Mouse (Mus musculus): Measurements from ENCODE around the gene Pclo. TPM values are rescaled to one million over a fixed set of nuclear protein-coding genes. Genes with fewer than 3 reads are reported as not detected.
"Not testable (repeated sequence)": the region's sequence is repeated elsewhere in the genome, so short reads cannot be mapped to it uniquely, and the experiment has no call there.

Gene Pclo
- polyA plus RNA-seq, 1 experiment: 62.4 TPM

DNA sequence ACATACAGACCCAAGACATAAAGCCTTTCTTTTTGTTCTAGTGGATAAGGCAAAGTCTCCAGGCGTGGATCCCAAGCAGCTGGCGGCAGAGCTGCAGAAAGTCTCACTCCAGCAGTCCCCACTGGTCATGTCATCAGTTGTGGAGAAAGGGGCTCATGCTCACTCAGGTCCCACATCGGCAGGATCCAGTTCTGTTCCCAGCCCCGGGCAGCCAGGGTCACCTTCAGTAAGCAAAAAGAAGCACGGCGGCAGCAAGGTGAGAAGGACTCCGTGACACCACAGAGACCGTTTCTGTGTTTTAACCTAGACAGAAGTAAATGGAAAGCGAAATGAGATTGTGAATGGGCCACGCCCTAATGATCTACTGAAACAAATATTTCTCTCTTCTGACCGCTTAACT lies 252.0 kb downstream of the Pclo start:
- 95% methylated on average over 11 of the region's 11 CpGs for WGBS
- TF ChIP-seq CTCF (IDR thresholded peaks at IDR 0.05; ENCODE audit: borderline replicate concordance, insufficient read depth, low read depth, low read length) (no peak), POLR2A (IDR thresholded peaks at IDR 0.05; ENCODE audit: borderline replicate concordance, insufficient read depth, low read length) (no peak)
- Histone ChIP-seq H3K4me1 (ENCODE audit: control insufficient read depth, insufficient read depth, low read length) (no peaks in the 10 kb centered on the region), H3K27me3 (ENCODE audit: control insufficient read depth, insufficient read depth, low read length) (no peaks in the 10 kb centered on the region), H3K4me3 (replicated peaks; ENCODE audit: insufficient read depth, low read depth, low read length) (no peak overlapping the region), H3K27ac (ENCODE audit: insufficient read depth, low read length) (no peak overlapping the region)
- DNase-seq: no peak

DNA sequence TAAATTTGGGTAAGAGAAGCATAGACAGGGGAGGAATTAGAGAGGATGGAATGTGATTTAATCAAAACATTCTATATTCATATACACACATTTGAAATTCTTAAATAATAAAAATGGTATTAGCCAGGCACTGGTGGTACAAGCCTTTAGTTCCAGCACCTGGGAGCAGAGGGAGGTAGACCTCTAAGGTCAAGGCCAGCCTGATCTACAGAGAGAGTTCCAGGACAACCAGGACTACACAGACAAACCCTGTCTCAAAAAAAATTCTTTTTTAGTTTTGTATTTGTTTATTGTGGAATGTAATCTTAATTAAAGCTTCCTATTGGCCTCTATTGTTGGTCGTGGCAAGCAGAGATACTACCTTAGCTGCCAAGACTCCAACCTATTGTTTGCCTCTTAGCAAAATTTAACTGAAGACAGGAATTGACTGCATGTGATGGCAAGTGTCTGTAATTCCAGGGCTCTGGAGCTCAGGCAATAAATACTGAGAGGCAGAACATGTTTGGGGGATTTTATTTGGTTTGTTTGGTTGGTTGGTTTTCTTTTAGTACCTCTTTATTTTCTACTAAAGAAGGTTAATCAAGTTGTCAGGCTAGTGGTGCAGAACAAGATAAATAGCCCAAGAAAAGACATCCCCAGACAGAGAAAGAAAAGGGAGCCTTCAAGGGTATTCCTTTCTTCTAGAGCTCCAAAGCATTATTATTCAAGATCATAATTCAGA lies 267.8 kb downstream of the Pclo start:
- Histone ChIP-seq H3K4me1 (ENCODE audit: control insufficient read depth, insufficient read depth, low read length) (no peaks in the 10 kb centered on the region), H3K4me3 (replicated peaks; ENCODE audit: insufficient read depth, low read depth, low read length) (no peak overlapping the region), H3K27me3 (ENCODE audit: control insufficient read depth, insufficient read depth, low read length) (no peaks in the 10 kb centered on the region), H3K27ac (ENCODE audit: insufficient read depth, low read length) (no peak overlapping the region)
- no peak for TF ChIP-seq POLR2A (IDR thresholded peaks at IDR 0.05; ENCODE audit: borderline replicate concordance, insufficient read depth, low read length)
- TF ChIP-seq CTCF (IDR thresholded peaks at IDR 0.05; ENCODE audit: borderline replicate concordance, insufficient read depth, low read depth, low read length): no peak
- no peak for DNase-seq
- 38% methylated on average over 1 of the region's 1 CpGs for WGBS

DNA sequence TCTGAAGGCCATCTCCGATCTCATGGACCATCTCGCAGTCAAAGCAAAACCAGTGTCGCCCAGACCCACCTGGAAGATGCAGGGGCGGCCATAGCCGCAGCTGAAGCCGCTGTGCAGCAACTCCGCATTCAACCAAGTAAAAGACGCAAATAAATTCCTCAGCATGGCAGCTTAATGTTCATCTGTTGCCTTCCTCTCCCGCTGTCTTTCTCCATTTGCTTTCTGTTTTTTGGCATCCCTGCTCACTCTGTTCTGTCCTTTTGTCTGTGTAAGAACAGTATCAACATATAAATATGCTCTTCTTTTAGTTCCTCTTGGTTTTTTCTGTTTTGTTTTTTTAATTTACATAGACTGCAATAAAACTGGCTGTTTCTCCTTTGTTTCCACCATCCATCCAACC lies 279.2 kb downstream of the Pclo start:
- Histone ChIP-seq H3K4me3 (replicated peaks; ENCODE audit: insufficient read depth, low read depth, low read length) (no peak overlapping the region), H3K27ac (ENCODE audit: insufficient read depth, low read length) (no peak overlapping the region), H3K4me1 (ENCODE audit: control insufficient read depth, insufficient read depth, low read length) (no peaks in the 10 kb centered on the region), H3K27me3 (ENCODE audit: control insufficient read depth, insufficient read depth, low read length) (no peaks in the 10 kb centered on the region)
- DNase-seq: peak; percentile 30 to 55
- TF ChIP-seq POLR2A (IDR thresholded peaks at IDR 0.05; ENCODE audit: borderline replicate concordance, insufficient read depth, low read length) (no peak), CTCF (IDR thresholded peaks at IDR 0.05; ENCODE audit: borderline replicate concordance, insufficient read depth, low read depth, low read length) (no peak)
- 66% methylated on average over 9 of the region's 9 CpGs for WGBS

DNA sequence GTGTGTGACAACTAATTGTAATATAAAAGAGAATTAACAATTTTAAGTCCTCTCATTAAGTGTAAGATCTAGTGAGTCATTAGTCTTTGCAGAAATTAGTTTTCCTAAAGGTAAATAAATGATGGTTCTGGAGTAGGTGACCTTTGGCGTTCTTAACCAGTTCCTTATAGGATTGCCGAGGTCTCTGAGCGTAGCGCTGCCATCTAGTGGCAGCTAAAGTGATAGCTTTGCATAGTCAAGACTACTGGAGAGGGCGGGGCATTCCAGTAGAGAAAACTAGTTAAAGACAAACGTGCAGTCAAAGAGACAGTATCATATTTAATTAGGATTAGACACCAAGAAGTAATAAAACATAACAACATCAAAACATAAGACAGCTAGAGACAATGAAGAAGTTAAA lies 292.4 kb downstream of the Pclo start:
- TF ChIP-seq CTCF (IDR thresholded peaks at IDR 0.05; ENCODE audit: borderline replicate concordance, insufficient read depth, low read depth, low read length): peak; percentile 69
- no peak for TF ChIP-seq POLR2A (IDR thresholded peaks at IDR 0.05; ENCODE audit: borderline replicate concordance, insufficient read depth, low read length)
- Histone ChIP-seq H3K4me1 (ENCODE audit: control insufficient read depth, insufficient read depth, low read length) (no peaks in the 10 kb centered on the region), H3K27ac (ENCODE audit: insufficient read depth, low read length) (no peak overlapping the region), H3K27me3 (ENCODE audit: control insufficient read depth, insufficient read depth, low read length) (no peaks in the 10 kb centered on the region), H3K4me3 (replicated peaks; ENCODE audit: insufficient read depth, low read depth, low read length) (no peak overlapping the region)
- WGBS: 8% methylated on average over 6 of the region's 6 CpGs
- DNase-seq: peak; percentile 55 to 56

DNA sequence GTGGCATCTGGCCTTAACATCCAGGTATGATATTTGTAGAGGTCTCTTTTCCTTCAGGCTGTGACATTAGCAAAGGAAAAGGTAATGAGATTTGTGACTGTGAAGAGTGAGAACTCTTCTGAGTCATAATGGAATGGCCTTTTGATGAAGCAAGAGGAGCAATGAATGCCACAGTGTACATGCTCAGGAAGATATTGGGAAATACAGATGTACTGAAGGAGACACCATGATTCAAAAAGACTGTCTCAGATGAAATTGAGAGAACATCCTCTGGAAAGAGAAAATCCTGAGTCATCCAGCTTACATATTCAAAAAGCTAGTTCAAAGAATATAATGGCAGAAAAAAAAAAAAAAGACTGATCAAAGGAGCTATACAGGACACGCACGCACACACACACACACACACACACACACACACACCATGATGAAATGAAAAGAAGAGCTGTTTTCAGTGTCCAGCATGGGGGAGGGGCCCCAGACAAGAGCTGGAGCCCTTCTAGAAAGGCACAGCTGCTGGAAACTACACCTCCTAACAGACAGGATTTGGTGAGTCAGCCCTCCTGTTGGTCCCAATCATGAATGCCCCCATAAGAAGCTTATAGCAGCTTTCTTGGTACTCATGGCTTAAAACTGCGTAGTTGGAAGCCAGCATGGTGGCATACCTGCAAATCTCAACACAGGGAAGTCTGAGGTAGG lies 318.6 kb downstream of the Pclo start:
- peak; percentile 26 to 31 for DNase-seq
- peak overlapping the region; percentile 81; the same call in 1 of the 2 replicates for H3K27ac ChIP-seq (ENCODE audit: insufficient read depth, low read length)
- H3K27me3 ChIP-seq (ENCODE audit: control insufficient read depth, insufficient read depth, low read length): no peaks in the 10 kb centered on the region
- H3K4me1 ChIP-seq (ENCODE audit: control insufficient read depth, insufficient read depth, low read length): peaks cover 4% of the 10 kb centered on the region
- TF ChIP-seq POLR2A (IDR thresholded peaks at IDR 0.05; ENCODE audit: borderline replicate concordance, insufficient read depth, low read length): no peak
- no peak for TF ChIP-seq CTCF (IDR thresholded peaks at IDR 0.05; ENCODE audit: borderline replicate concordance, insufficient read depth, low read depth, low read length)
- no peak overlapping the region for H3K4me3 ChIP-seq (replicated peaks; ENCODE audit: insufficient read depth, low read depth, low read length)
- 79% methylated on average over 3 of the region's 3 CpGs for WGBS

DNA sequence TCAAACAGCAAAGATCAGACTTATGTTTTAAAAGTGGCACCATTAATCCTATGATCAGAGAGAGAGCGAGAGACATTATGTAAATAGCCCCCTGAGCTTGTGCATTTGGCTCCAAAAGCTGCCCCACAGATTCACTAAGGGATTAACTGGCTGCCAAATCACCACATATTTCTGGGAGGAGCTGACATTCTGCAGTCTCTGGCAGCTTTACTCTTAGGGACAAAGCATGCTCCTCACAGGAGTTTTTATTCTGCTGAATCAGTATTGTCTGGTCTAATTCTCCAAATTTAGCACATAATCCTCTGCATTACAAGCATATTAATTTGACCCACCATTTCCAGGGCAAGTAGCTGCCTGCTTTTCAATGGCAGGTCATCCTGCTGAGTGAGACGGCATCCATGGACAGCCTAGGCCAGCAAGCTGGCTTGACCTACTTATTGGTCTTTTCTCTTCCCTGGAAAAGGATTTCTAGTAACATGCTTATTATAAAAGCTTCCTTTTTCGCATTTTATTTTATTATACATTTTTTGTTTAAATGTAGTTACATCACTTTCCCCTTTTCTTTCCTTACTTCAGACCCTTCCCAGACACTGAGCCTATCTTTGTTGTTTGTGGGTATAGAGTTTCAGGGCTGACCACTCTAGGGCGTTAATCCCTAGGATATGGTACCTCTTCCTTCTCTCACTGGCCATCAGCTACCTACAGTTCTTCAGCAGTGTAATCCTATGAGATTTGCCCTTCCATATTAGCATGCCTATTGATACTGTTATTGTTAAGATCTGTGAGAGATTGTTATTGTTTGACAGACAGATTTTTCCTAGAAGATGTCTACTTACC lies 319.7 kb downstream of the Pclo start:
- WGBS: 32% methylated on average over 4 of the region's 4 CpGs
- H3K4me1 ChIP-seq (ENCODE audit: control insufficient read depth, insufficient read depth, low read length): peaks cover 4% of the 10 kb centered on the region
- no peak overlapping the region for H3K4me3 ChIP-seq (replicated peaks; ENCODE audit: insufficient read depth, low read depth, low read length)
- peak; percentile 44 to 82 for DNase-seq
- H3K27ac ChIP-seq (ENCODE audit: insufficient read depth, low read length): peak overlapping the region; percentile 54; the same call in 1 of the 2 replicates
- TF ChIP-seq CTCF (IDR thresholded peaks at IDR 0.05; ENCODE audit: borderline replicate concordance, insufficient read depth, low read depth, low read length) (no peak), POLR2A (IDR thresholded peaks at IDR 0.05; ENCODE audit: borderline replicate concordance, insufficient read depth, low read length) (no peak)
- H3K27me3 ChIP-seq (ENCODE audit: control insufficient read depth, insufficient read depth, low read length): no peaks in the 10 kb centered on the region

DNA sequence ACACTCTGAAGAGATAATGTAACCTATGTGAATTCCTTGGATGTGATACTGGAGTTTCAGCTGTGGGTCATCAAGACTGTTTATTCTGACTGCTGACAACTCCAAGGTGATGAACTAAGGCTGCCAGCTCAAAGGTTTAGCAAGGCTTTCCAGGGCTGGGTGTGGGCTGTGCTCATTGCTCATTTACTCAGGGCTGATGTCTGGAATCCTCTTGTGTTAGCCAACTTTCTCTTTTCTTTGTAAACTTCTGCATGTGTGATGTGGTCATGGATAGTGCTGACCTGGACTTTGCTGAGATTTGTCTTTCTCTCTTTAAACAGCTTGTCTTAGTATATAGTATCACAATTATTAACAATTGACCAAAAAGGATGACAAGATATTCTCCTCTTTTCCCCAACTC lies 338.9 kb downstream of the Pclo start:
- H3K4me1 ChIP-seq (ENCODE audit: control insufficient read depth, insufficient read depth, low read length): no peaks in the 10 kb centered on the region
- no peaks in the 10 kb centered on the region for H3K27me3 ChIP-seq (ENCODE audit: control insufficient read depth, insufficient read depth, low read length)
- H3K27ac ChIP-seq (ENCODE audit: insufficient read depth, low read length): no peak overlapping the region
- DNase-seq: no peak
- no peak for TF ChIP-seq CTCF (IDR thresholded peaks at IDR 0.05; ENCODE audit: borderline replicate concordance, insufficient read depth, low read depth, low read length)
- TF ChIP-seq POLR2A (IDR thresholded peaks at IDR 0.05; ENCODE audit: borderline replicate concordance, insufficient read depth, low read length): no peak
- no peak overlapping the region for H3K4me3 ChIP-seq (replicated peaks; ENCODE audit: insufficient read depth, low read depth, low read length)

DNA sequence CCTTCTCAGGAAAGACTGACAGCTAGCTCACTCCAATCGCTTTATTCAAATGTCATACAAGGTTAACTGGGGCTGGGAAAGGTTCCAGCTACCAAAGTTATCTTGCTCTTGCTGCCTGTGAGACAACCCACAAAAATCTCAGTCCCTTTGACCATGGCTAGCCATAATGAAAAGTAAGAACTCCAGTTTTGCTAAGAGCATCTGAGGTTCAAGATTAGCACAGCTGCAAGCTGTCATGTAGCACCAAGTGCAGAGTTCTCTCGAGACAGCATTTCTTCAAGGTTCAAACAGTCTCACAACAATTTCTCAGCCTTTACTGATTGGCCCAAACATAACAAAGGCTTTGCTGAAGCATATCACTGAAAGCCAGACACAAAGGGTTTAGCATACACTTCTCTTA lies 370.6 kb downstream of the Pclo start:
- DNase-seq; H3K4me3 ChIP-seq (replicated peaks; ENCODE audit: insufficient read depth, low read depth, low read length); H3K27ac ChIP-seq (ENCODE audit: insufficient read depth, low read length); H3K4me1 ChIP-seq (ENCODE audit: control insufficient read depth, insufficient read depth, low read length); H3K27me3 ChIP-seq (ENCODE audit: control insufficient read depth, insufficient read depth, low read length): not testable (repeated sequence)
- 68% methylated on average over 2 of the region's 2 CpGs for WGBS
